Mouse (Mus musculus): ENCODE measurements around the gene Cckbr.

- TF ChIP-seq CTCF (IDR thresholded peaks at IDR 0.05; ENCODE audit: insufficient read depth, low read length) (no peak), POLR2A (IDR thresholded peaks at IDR 0.05; ENCODE audit: borderline replicate concordance, extremely low read depth, low read depth, low read length) (no peak)
Measured at GRCm38 (mm10) chr7:105472607-105473006, 47.1 kb downstream of the Cckbr start.

Measured in lung, adult 2 months (tissue).